Mouse (Mus musculus) olfactory bulb, adult 2 months (tissue): ENCODE data around the gene Ank3.

Source experiments
- CTCF ChIP-seq: fragments of 200-500 bp; IDR thresholded peaks from 2 replicates; pipeline ENCODE4 v1.5.1; 2012; ENCODE audit warnings: low read depth, mild to moderate bottlenecking, low read length, moderate library complexity; ENCODE audit not compliant: insufficient read depth
- POLR2A ChIP-seq: fragments of 200-500 bp; IDR thresholded peaks from 2 replicates; pipeline ENCODE4 v1.6.1; 2012; ENCODE audit warnings: mild to moderate bottlenecking, low read depth, low read length, moderate library complexity; ENCODE audit not compliant: insufficient read depth

DNA sequence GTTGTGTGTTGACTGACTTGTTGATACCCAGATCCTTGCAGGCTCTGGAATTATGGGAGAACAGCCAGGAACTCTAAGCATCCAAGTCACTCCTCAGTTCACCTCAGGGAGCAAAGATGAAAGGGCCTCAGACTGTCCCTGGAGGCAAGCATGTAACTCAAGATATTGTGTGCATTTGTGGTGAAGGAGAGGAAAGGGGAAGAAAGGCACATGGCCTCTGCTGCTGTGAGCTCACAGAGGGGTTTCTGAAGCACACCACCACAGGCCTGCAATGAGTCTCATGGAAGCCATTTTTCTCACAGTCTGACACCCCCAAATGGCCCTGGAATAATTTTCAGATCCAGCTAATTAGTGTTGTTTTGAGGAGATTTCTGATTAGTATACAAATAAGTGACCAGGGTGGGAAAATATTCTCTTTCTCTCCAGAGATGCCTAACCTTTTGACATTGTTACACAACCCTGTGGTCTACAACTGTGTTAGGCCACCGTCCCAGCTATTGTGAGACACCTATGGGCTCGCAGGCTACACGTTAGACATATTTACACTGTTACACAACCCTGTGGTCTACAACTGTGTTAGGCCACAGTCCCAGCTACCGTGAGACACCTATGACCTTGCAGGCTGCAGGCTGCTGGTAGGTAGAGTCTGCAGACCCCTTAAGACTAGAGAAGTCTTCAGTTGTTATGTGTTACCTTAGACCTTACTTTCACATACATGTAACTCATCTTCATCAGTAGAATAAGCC, 485.5 kb downstream of the Ank3 start:
- TF ChIP-seq POLR2A (no peak), CTCF (no peak)
